Mouse (Mus musculus) frontal cortex, postnatal 36 days (tissue): Measurements from ENCODE around the gene Olfr618.
"Not testable (repeated sequence)": the region's sequence is repeated elsewhere in the genome, so short reads cannot be mapped to it uniquely, and the experiment has no call there.

ENCODE experiments used
- DNase-seq, 2 experiments: peaks; one replicate each; pipeline ENCODE4 v3.0.0; 2022; ENCODE audit warnings: low spot score in 2 of 2

The Olfr618 gene

GRCm38 (mm10) chr7:103589803-103590202 lies at the start of gene Olfr618:
Gene Olfr618 (plus strand): TSS chr7:103590103.
- DNase-seq = no peak

GRCm38 (mm10) chr7:103542617-103543016 lies 47.3 kb upstream of the Olfr618 start, which contains the start of gene Olfr612:
Gene Olfr612 (minus strand): TSS chr7:103542717.
- not testable (repeated sequence) for DNase-seq

- DNase-seq = no peak
Observed at GRCm38 (mm10) chr7:103547774-103548173, 42.1 kb upstream of the Olfr618 start, which contains the start of gene Olfr613. Gene Olfr613 (plus strand): TSS chr7:103548074.

- no peak for DNase-seq
Observed at GRCm38 (mm10) chr7:103555779-103556178, 34.1 kb upstream of the Olfr618 start, which contains the start of gene Olfr615. Gene Olfr615 (plus strand): TSS chr7:103556079.

- DNase-seq = no peak
Observed at GRCm38 (mm10) chr7:103569043-103569442, 20.9 kb upstream of the Olfr618 start, which contains the start of gene Olfr616. Gene Olfr616 (minus strand): TSS chr7:103569143.

GRCm38 (mm10) chr7:103572761-103573160 lies 17.1 kb upstream of the Olfr618 start, which contains the start of gene Olfr617:
Gene Olfr617 (plus strand): TSS chr7:103573061.
- DNase-seq = no peak

- no peak for DNase-seq
Observed at GRCm38 (mm10) chr7:103600275-103600674, 10.4 kb downstream of the Olfr618 start, which contains the start of gene Olfr619. Gene Olfr619 (plus strand): TSS chr7:103600575.

GRCm38 (mm10) chr7:103607425-103607824 lies 17.5 kb downstream of the Olfr618 start:
- DNase-seq = no peak

- no peak for DNase-seq
Observed at GRCm38 (mm10) chr7:103612434-103612833, 22.5 kb downstream of the Olfr618 start, which contains the start of gene Olfr620. Gene Olfr620 (minus strand): TSS chr7:103612534.

GRCm38 (mm10) chr7:103636795-103637194 lies 46.9 kb downstream of the Olfr618 start:
- no peak for DNase-seq

- no peak for DNase-seq
Observed at GRCm38 (mm10) chr7:103642602-103643001, 52.7 kb downstream of the Olfr618 start, which contains the start of gene Olfr622. Gene Olfr622 (minus strand): TSS chr7:103642702.

- DNase-seq = no peak
Observed at GRCm38 (mm10) chr7:103644070-103644469, 54.2 kb downstream of the Olfr618 start.
